Mouse (Mus musculus) mature B cell (primary cell): ENCODE data around the gene Hip1r.

Source experiments
- in situ Hi-C: fragments of 300-500 bp; cut with MboI; formaldehyde crosslinking; loops from 2 replicates; pipeline ENCODE4 v1.14.3; 2019

Hip1r gene

DNA sequence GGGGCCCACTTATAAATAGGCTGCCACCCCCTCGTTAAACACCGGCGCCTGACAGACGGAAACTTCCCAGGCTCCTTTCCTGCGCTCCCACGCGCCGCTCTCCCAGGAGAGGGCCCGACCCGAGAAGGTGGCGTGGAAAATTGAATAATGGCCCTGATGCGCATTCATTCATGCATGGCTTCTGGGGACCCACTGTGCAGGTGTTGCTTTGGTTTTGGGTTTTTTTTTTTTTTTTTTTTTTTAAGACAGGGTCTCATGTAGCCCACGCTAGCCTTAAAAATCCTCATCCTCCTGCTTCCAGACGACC is 704 bp downstream of the Hip1r start:
- in situ Hi-C loops: no loop called here

DNA sequence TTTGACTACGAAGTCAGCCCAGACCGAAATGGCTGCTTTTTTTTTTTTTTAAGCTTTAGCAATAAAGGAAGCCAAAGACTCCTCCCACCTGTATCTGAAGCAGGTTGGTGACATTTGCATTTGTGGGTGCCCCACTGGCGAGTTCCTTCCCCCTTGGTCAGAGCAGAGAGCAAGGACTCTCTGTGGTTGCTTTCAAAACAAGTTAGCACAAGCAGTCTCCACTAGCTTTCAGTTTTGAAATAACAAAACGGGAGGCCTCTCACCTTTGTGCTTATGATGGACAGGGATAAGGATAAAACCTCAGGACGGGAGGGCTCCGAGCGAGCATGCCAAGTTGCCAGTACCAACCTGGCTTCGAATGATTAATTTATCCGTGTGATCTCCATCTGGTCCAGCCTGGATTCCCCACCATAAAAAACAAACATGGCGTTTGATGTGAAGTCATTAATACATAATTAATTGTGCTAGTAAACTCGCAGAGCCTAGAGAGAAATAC is 1.2 kb downstream of the Hip1r start:
- in situ Hi-C loops: no loop called here

GRCm38 (mm10) chr5:123975668-123976180 is 2.3 kb downstream of the Hip1r start:
- in situ Hi-C loops: no loop called here

DNA sequence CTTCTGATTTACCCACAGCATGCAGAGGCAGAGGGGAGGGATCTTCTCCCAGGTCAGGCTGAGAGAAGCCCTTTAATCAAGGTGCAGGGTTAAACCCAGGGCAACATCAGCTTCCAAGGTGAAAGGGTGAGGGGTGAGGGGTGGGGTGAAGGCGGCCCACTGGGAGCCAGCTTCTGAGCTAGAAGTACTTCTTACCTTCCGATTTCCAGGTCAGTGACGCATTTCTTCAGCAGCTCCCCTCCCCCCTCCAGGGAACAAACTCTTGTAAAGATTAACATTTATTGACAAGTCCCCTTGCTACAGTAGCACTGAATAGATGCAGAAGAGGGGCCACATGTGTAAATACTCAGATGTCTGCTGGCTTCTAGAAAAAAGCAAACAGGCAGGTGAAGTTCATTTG is 3.8 kb downstream of the Hip1r start:
- in situ Hi-C loops: no loop called here

DNA sequence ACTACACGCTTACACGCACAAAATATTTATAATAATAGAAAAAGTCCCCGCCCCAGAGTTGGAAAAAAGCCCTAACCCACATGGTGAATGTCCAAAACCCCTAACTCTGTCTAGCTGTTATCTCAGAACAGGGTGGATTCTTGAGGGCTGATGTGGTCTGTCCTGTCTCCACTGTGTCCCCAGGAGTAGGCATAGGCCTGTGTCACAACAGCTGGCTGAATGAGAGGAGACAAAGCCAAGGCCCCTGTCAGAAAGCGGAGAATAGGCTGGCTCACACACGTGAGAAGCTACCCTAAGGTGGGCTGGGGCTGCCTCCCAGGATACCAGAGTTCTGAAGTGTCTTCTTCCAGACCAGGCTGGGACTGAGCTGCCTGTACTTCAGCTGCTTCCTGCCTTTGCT is 4.7 kb downstream of the Hip1r start:
- in situ Hi-C loops: no loop called here

DNA sequence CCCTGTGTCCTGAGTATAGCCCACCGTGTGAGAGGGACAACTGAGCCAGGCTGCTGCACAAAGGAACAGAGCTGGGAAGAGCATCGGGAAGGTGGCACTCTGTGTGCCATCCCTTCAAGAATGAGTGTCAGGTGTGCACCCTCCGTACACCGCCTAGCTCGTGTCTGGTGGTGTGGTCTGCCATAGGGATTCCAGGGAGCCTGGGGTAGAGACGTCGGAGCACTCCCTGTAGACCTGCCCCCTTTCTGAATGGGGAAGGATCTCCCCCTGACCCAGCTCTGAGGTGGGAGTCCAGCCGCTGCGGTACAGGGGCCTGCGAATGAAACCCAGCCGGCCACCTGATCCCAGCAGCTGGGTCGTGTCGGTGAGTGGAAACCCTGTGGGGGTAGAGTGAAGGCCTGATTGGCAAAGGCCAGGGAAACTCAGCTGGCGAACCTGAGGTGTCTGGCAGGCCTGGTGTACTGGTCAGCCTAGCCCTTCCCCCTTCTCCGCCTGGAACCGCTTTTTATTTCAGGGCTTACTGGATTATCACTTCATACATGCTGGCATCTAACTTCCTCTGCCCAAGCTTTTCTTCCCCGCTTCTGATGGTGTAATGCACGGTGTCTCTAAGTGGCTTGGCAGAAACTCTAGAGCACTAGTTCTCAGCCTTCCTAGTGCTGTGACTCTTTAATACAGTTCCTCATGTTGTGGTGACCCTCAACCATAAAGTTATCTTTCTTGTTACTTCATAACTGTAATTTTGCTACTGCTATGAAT is 6.0 kb downstream of the Hip1r start:
- in situ Hi-C loops: no loop called here

GRCm38 (mm10) chr5:123979980-123980369 is 6.5 kb downstream of the Hip1r start:
- in situ Hi-C loops: no loop called here

GRCm38 (mm10) chr5:123980521-123981249 is 7.3 kb downstream of the Hip1r start:
- in situ Hi-C loops: no loop called here

GRCm38 (mm10) chr5:123981250-123981554 is 7.8 kb downstream of the Hip1r start:
- in situ Hi-C loops: no loop called here

- in situ Hi-C loops: no loop called here
Measured at GRCm38 (mm10) chr5:123982838-123983237, 9.4 kb downstream of the Hip1r start.

- in situ Hi-C loops: loop anchor here (5.0 kb wide), 1 partner anchor 38 kb away; no protein-coding TSS in a partner anchor
Measured at GRCm38 (mm10) chr5:123985434-123985833, 12.0 kb downstream of the Hip1r start.

- in situ Hi-C loops: loop anchor here (5.0 kb wide), 1 partner anchor 40 kb away; no protein-coding TSS in a partner anchor
Measured at GRCm38 (mm10) chr5:123986925-123987324, 13.5 kb downstream of the Hip1r start.

DNA sequence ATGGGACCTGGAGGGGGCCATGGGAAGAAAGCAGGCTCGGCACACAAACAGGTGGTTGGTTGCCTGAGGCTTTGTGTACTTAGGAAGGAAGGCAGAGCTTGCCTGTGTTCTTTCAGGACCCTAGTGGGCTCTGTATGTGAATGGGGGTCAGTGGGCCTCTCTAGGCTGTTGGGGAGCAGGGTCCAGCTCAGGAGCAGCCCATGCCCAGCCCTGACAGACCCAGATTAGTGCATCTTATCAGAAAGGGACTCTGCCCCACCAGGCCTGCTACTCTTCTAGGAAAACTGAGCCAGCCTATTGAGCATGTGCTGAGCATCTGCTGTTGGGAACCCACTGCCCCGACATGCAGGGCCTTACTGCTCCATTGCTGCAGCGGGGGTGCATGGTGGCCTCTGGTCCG is 14.1 kb downstream of the Hip1r start:
- in situ Hi-C loops: loop anchor here (5.0 kb wide), 1 partner anchor 40 kb away; no protein-coding TSS in a partner anchor

- in situ Hi-C loops: loop anchor here (5.0 kb wide), 1 partner anchor 43 kb away; no protein-coding TSS in a partner anchor
Measured at GRCm38 (mm10) chr5:123989941-123990885, 16.8 kb downstream of the Hip1r start.

- in situ Hi-C loops: no loop called here
Measured at GRCm38 (mm10) chr5:123991321-123991720, 17.9 kb downstream of the Hip1r start.

- in situ Hi-C loops: no loop called here
Measured at GRCm38 (mm10) chr5:123992193-123992637, 18.8 kb downstream of the Hip1r start.

GRCm38 (mm10) chr5:123992794-123993193 is 19.4 kb downstream of the Hip1r start:
- in situ Hi-C loops: no loop called here

- in situ Hi-C loops: no loop called here
Measured at GRCm38 (mm10) chr5:123993263-123994036, 20.0 kb downstream of the Hip1r start.

DNA sequence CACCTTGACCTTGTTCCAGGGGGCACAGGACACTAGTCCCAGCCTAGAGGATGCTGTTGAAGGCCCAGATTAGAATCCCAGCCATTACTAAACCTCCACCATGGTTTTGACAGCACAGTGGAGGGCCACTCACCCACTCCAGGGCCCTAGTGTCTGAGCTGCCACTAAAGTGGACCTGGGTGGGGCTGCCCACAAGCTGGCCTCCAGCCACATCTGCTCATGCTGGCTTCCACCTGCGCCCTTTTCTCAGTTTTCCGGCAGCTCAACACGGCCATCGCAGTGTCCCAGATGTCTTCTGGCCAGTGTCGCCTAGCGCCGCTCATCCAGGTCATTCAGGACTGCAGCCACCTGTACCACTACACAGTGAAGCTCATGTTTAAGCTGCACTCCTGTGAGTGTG is 21.0 kb downstream of the Hip1r start:
- in situ Hi-C loops: no loop called here

GRCm38 (mm10) chr5:123995388-123995787 is 22.0 kb downstream of the Hip1r start:
- in situ Hi-C loops: no loop called here

DNA sequence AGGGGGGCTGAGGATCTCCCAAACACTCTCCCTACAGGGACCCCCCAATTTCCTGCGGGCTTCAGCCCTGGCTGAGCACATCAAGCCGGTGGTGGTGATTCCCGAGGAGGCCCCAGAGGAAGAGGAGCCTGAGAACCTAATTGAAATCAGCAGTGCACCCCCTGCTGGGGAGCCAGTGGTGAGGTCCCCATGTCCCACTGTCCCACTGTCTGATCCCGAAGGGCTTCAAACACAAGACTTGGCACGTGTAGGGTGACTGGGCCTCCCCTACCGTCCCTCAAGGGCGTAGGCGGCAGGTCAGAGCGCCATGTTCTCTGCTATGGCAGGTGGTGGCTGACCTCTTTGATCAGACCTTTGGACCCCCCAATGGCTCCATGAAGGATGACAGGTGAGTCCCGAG is 22.8 kb downstream of the Hip1r start:
- in situ Hi-C loops: no loop called here
